Mouse (Mus musculus) thymus, postnatal 4 days (tissue): ENCODE data around the gene Sag.
"Not testable (repeated sequence)": the region's sequence is repeated elsewhere in the genome, so short reads cannot be mapped to it uniquely, and the experiment has no call there.

Experiments used
- DNase-seq: peaks from one replicate; pipeline ENCODE4 v3.0.0; 2021

Sag gene

DNA sequence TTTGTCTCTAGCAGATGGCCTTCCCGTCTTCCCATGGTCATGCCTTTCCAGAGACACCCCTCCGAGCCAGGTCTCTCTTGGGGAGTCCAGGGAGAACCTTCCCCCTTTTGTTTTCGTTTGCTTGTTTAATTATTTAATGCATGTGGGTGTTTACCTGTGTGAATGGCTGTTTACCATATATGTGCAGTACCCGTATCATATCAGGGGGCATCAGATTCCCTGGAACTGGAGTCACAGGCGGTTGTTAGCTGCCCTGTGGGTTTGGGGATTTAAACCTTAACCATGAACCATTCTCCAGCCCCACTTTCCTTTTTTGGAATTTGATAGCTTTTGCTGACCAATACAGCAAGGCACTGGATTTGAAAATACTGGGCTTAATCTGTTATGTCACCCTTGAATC lies 21.8 kb downstream of the Sag start:
- no peak for DNase-seq

DNA sequence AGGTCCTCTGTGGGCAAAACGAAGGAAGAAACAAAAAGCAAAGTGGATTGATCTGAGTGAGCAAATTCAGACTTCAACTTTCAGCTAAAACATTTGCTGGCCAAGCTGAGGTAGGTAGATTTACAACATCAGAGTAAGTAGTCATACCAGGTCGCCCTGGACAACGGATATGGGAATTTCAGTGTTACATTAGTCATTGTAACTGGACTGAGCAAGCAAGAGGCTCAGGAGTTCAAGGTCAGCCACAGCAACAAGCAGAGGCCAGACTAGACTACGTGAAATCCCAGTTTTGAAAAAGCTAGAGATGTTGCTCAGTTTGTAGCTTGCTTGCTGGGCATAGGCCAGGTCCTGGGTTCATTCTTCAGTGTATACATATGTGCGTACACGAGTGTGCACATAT lies 22.5 kb downstream of the Sag start:
- no peak for DNase-seq

DNA sequence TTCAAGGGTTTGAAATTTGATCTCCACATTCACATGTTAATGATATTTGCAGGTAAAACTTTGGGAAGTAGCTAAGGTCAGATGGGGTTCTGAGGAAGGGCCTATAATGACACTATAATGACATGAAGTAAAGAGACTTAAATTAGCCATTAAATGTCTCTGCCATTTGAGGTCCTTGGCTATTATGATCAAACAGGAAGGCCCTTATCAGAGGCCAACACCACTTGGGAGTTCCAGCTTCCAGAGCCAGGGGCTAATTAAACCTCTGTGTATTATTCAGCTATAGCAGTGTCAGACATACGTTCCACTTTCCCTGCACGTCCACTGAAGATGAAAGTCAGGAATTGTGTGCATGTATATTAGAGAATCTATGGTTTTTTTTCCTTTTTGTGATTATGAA lies 23.0 kb downstream of the Sag start:
- DNase-seq: no peak

DNA sequence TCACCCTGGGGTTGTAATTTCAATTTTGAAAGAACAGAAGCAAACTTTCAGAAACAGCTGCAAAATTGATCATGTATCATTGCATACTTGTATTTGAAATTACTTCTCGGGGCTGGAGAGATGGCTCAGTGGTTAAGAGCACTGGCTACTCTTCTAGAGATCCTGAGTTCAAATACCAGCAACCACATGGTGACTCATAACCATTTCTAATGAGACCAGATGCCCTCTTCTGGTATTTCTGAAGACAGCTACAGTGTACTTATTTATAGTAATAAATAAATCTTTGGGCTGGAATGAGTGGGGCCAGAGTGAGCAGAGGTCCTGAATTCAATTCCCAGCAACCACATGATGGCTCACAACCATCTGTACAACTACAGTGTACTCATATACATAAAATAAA lies 24.0 kb downstream of the Sag start:
- not testable (repeated sequence) for DNase-seq

DNA sequence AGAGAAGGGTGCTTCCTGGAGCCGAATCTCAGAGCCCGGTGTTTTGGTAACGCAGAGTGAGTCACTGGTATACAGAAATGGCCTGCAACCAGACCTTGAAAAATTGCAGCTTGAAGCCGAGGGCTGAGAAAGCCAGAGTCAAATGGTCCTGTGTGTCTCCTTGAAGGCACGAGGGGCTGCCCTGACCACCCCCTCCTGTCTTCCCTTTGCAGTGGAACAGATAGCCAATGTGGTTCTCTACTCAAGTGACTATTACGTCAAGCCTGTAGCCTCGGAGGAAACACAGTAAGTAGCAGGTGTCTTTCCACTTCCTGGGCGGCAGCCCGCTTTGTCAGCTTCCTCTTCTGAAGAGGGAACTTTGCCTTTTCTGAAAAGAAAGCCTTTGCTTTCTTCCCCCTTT lies 24.7 kb downstream of the Sag start:
- peak; percentile 74 for DNase-seq

DNA sequence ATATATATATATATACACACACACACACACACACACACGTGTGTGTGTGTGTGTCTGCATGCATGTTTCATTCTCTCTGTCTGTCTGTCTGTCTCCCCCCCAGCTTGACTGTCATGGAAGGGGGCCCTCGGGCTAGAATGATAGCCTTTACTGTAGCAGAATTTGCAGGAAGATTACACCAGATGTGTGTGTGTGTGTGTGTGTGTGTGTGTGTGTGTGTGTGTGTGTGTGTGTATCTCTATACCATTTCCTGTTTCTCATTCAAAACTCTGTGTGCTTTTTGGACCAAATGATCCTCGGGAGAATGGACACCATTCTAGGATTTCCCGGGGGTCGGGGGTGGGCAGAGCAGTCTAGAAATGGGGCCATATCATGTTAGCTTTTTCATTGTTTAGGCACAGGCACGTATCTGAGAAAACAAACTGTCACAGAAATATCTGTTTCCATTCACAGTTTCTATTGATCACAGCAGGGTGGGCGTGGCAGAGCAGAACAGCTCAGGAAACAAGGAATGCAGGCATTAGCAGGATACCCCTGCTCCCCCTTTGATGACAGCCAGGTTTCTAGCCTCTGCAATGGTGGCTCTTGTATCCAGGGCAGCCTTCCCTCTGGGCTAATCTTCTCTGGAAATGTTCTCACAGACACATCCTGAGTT lies 25.6 kb downstream of the Sag start:
- DNase-seq: peak; percentile 57

DNA sequence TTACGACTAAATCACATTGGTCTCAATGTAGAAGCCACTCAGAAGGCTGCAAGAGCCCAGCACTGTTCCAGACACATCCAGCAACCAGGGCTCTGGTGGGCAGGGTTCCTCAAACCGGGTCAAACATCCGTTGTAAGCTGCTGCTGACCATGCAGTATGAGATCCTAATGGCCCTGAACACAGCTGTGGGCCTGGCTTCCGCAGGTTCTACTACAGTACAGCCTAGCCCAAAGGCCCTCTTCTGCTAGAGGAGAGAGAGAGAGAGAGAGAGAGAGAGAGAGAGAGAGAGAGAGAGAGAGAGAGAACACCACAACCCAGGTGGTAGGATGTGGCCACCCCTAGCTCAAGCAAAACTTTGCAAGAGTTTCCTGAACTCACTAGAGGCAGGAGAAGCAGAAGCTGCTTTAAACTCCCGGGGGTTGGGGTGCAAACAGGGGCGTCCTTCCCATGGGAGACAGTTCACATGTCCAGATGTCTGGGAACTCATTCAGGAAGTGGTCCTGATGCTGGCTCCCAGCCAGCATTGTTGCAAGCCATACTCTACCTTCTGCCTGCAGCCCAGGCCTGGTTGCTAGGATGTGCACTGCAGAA lies 26.2 kb downstream of the Sag start:
- DNase-seq: peak; percentile 60

DNA sequence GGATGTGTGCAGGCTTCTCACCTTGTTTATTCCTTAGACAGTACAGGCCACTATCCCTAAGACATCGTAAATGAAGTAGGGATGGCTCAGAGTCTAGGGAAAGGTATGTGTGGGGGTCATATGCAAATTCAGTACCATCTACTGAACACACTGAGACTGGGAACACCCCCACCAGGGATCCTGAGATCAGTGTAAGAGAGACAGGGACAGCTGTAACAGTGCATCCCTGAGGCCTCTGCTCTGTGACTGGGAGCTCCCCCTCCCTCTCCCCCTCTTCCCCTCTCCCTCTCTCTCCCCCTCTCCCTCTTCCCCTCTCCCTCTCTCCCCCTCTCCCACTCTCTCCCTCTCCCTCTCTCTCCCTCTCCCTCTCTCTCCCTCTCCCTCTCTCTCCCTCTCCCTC lies 33.0 kb downstream of the Sag start:
- DNase-seq: no peak

DNA sequence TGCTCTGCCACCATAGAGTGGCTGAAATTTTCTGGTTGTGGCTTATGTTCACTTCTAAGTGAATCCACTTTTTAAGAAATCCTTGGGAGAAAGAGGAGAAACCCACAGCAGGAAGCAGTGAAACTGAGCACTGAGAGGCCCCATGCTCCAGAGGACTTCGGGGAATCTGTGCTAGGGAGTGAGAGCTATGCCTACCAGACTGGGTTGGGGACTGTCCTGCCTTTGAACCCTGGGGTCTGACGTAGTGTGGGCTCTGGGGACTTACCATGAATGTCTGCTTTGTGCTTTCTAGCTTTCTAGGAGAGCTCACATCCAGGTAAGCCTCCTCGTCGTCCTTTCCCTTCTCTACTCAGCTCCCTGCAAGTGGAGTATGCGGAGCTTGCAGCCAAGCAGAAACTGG lies 33.5 kb downstream of the Sag start:
- no peak for DNase-seq

DNA sequence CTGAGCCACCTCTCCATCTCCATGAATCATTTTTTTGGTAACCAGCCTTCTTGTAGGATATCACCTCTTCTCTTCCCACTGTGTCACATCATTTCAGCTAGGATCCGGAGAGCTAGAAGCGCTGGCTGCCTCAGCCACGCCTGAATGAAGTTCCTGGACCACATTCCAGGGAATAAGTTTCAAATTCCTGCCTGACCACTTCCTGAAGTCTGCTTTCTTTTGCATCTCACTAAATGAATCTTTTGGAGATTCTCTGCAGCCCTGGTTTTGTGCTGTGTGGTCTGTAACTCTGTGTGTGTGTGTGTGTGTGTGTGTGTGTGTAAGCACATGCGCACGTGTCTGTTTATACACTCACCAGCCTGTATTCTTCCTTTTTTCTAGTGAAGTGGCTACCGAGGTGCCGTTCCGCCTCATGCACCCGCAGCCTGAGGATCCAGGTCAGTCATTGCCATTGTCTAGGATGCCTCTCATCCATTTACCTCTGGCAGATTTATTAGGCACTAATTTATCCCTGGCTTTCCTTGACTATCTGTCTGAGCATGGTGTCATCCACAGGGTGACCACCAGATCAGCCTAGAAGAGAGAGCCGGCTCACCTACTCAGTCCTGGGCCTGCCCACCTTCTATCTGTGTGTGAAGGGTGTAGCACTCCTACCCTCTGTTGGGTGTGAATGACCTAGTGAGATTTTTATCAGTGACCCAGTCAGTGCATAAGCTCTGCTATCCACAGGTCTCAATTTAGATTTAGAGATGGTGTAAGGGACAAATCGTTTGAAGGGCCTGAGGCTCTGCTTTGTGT lies 37.1 kb downstream of the Sag start:
- no peak for DNase-seq

DNA sequence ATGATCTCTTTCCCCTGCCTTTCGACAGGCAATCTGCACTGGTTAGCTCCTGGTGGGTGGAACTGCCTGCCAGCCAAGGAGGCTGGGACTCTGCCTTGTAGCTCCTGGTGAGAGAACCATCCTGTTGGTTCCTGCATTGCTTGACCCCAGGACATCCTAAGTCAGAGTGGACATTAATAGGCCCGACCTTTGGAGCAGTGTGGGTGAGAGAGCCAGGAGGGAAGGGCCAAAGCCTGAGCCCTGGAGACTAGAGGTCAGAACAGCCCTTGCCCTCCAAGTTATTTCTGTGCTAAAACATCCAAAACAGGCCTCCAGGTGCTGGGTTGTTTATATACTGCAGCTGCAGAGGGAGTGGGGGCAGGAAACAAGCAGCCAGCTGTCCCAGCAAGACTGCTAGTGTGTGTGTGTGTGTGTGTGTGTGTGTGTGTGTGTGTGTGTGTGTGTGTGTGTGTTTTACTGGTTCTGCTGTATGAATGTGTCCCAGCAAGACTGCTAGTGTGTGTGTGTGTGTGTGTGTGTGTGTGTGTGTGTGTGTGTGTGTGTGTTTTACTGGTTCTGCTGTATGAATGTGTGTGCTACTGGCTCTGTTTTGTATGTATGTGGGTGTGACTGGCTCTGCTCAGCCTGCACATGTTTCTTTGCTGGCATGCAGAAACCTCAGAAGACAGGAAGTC lies 43.5 kb downstream of the Sag start:
- DNase-seq: peak; percentile 79

DNA sequence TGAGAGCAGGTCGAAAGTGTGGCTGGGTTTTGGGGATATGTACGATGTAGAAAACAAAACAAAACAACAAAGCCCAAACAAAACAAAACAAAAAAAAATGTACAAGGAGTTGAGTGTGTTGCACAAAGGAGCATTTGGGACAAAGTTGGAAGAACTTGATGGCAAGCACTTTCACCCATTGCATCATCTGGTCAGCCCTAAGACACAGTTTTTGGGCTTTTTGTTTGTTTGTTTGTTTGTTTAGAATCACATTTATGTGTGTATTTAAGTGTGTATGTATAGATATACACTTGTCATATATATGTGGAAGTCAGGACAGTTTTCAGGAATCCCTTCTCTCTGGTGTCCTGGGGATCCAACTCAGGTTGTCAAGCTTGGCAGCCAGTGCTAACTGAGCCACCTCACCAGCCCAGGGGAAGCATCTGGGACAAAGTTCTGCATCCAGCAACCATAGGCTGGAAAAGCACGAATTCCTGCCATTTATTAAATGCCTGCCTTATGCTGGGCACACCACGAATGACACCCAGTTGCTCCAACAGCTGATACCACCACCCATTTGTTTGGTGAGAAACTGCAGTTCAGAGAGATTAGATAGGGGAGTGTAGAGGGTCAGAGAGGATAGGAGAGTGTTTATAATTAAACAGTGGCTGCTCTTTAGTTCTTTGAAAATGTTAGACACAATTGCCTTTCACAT lies 44.1 kb downstream of the Sag start:
- DNase-seq: peak; percentile 52

DNA sequence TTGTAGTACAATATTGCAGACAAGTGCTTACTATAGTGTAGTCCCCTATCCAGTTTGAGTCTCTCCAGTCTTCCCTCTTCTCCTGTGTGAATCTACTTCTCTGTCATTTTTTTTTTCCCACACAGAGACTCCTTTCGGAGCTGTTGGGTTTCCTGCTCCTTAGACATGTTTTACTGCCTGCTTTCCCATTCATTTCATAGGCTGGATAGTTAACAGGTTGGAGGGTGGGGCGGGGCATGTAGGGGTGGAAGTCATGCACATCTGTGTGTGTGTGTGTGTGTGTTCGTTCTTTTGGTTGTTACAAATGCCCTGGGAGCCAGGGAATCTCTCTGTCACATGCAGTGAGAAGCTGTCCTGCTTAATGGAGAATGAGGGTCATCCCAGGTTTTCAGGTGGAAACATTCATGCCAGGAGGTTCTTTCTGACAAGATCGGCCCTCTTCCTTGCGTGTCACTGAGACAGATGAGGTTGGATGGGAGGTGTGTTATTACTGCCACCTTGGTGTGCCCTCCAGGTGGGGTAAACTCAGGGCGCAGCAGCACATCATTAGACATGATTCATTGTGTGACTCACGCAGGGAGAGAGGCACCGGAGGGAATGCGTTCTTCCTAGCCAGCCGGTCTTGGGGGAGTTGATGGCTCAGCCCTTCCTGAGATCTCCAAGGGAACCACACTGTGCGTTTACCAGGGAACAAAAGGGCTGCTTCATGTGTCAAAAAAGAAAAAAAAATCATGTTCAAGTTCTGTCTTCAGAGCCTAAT lies 44.9 kb downstream of the Sag start:
- peak; percentile 65 for DNase-seq

DNA sequence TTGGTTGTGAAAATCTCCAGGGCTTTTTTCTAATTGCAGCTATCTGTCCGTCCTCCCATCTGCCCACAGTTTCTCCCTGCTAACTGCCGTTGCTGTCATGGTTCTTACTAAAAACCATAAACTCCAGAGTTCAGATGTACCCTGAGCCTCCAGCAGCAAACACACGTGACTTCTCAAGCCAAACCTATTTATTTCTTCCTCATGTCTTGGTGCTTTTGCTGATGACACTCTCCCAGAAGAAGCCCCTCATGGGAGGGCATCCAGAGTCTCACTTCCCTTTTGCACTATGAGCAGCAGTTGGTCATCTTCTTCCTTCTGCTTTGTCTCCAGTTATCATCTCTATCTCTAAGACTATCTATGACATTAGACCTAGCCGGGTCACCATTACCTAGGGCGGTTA lies 45.8 kb downstream of the Sag start:
- no peak for DNase-seq

DNA sequence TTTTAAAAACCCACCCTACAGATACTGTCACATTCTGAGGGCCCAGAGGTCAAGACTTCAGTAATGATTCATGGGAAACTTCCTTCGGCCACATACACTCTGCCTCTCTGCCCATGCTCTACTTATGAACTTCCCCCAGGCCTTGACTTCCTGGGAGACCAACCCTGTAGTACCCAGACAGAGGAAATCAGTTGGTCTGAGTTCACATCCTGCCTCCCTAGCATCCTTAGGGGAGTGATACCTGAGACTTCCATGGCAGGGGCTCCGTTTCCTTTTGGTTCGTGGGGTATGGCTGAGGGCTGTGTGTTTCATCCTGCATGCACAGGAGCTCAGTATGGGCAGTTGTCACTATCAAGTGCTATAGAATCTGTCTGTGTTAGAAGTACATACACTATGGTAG lies 47.9 kb downstream of the Sag start:
- no peak for DNase-seq

DNA sequence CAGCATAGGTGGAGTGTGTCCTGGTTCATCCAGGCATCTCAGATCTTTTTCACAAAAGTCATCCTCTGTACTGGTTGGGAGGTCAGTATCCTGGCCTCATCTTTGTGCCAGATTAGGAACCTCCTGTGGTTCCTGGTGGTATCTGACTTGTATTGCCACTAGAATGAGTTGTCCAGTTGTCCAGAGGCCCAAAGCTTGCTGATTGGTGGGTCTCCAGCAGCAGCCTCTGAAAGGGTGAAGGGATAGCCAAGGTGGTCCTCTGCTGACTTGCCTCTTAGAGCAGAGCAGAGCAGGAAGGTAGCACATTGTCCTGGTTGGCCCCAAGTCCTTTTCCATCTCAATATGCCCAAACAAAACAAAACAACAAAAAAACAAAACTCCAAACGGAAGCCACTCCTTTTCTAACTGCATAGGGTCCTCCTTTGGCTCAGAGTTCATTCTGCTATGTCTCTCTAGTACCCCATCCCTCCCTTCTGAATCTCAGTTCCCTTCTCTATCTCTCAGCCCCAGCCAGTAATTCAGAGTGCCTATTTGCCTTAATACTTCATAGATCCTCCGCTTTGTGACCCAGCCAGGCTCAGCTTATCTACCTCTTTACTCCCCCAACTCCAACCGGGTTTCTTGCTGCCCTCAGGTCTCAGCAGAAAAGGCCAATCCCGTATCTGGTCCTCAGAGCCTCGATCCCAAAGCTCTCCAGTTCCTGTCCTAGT lies 48.8 kb downstream of the Sag start:
- no peak for DNase-seq

DNA sequence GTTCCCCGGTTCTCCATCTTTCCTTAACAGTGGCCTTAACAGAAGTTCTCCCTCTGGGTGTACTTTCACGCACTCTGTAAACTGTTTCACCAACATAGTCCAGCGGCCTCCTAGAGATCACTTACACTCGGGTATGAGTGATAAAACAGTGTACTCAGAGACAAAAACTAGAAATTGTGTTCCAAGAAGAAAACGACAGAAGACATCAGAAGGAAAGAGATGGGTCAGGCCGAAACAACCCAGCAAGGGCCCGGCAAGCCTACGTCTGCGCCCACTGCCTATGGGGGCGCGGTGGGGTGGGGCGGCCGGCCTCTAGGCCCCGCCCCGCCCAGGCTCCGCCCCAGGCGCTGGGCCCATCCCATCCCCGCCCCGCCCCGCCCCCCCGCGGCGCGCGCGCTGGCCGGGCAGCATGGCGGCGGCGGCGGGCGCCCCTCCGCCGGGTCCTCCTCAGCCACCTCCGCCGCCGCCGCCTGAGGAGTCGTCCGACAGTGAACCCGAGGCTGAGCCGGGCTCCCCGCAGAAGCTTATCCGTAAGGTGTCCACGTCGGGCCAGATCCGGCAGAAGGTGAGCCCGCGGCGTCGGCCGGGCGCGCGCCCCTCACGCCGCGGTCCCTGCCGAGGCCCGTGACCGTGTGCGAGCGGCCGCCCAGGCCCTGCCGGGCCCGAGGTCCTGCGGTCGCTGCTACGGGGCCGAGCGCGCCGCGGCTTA lies 49.6 kb downstream of the Sag start, which contains the start of gene Dgkd:
Dgkd (plus strand) TSS at position 396 of the 709 bp plus-strand sequence.
- DNase-seq: peak; percentile 92

DNA sequence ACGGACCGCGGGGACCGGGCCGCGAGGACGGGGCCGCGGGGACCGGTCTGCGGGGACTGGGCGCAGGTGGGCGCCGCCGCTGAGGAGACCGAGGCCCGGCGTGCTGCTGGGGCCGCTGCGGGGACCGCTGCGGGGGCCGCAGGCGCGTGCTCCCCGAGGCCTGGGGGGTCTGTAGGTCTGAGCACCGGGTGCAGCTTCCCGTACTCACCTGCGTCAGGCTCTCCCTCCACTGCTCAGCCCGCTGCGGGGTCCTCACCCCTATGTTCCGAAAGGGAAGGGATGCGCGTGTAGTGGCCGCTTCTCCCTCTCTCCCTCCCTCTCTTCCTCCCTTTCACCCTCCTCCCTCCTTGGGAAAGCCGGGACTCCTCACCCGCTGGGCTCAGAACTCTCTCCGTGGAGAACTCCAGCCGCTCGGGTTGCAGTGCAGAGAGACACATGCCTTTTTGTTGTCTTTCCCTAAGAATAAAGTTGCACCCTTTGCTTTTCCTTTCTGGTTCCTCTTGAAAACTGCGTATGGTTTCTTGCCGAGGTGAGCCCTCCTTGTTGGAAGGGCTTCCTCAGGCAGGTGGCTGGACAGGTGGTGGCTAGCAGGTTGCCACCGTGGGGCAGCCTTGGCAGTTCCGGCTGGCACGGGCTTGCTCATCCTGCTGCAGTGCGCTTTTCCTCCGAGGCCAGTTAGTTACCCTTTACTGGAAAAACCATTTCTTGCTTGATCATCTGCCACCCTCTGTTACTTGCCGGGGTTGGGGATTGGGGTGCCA lies 50.3 kb downstream of the Sag start:
- DNase-seq: peak; percentile 67

DNA sequence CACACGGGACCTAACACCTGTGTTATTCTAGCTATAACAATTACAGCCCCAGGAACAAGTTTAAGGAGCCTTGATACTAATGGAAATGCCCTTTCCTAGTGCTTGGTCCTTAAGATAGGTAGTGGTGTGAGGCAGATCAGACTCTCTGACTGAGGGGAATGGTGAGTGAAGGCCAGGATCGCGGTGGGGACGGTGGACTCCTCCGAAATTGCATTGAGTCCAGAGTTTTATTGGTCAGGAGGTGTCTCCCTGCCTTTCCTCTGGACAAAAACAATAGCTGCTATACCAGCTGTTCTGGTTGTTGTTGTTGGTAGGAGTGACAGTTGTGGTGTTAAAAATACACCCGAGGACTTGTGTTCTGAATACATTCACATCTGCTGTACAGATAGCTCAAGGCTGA lies 50.9 kb downstream of the Sag start:
- no peak for DNase-seq

DNA sequence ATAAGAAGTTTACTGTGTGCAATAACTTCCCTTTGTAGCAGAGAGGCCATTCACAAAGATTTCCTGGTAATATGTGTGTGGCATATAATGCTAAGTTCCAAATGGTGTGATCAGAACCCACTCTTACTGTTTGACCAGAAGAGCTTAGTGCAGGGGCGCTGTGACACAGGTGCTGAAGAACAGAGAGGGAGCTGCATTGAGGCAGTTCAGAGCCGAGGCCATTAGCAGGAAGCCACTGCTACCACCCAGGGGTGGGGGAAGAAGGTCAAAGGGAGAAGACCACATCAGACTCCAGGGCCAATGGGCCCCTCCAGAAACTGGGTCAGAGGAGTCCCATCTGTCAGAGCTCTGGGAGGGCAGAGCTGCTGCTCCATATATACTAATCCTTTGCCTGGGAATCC lies 51.4 kb downstream of the Sag start:
- peak; percentile 63 for DNase-seq
